ENCODE assay signal across 16 mouse cellular contexts in the genomic region with DNA sequence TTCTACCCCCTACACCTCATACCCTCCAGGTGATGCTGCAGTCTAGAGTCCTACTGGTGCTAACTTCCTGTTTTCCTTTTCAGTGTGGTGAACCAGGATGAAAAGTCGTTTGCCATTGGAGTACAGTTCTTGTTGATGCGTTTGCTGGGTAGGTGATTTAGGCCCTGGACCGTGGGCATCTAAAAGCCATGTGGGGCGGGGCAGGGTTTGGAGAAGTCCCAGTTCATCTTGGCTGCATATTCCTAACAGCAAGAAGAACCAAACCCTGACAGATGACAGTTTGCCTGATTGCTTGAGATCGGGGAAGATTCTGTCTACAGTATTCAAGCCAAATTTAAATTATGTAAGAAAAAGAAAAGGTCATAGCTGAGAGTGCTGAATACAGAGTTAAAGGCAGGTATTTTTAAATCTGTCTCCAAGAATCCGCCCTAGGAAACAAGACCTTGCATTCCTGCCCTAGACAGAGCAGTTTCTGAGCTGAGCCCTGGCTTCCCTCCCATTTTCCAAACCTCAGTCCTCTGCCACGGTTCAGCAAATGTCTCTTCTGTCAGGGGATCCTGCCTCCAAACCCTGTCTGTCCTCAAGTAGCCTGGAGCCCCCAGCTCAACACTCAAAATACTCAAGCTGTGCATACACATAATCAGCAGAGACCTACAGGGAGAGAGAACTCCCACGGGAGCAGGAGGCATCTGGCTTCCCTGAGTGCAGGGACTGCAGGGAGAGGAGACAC.
"Had no signal": no experiment of that assay in that cellular context is flagged by ENCODE, and none has a peak within 500 bp of the region (broad histone marks: within the 10 kb centered on the region; RNA-seq: fewer than 3 reads in every experiment).

No protein-coding gene starts in this region.

- H3K9ac ChIP-seq: liver, embryonic 13.5 days had no signal

- DNase-seq: kidney, adult 9 months; kidney, postnatal 14 days; kidney, postnatal 4 days; layer of hippocampus, postnatal 36 days; liver, embryonic 13.5 days; lung, adult 2 months; lung, postnatal 14 days; lung, postnatal 4 days; midbrain, embryonic 14.5 days; right cerebral cortex, postnatal 4 days; thymus, adult 2 months; thymus, postnatal 14 days; thymus, postnatal 4 days had no signal

- H3K27me3 ChIP-seq: liver, embryonic 13.5 days had no signal

- H3K4me3 ChIP-seq: left cerebral cortex, adult 2 months; liver, embryonic 13.5 days had no signal

- H3K27ac ChIP-seq: left cerebral cortex, adult 2 months; liver, embryonic 13.5 days; stomach, postnatal 0 days had no signal

- H3K4me1 ChIP-seq: liver, embryonic 13.5 days had no signal

- H3K36me3 ChIP-seq: liver, embryonic 13.5 days had no signal

- H3K4me2 ChIP-seq: liver, embryonic 13.5 days; midbrain, embryonic 11.5 days had no signal

- H3K9me3 ChIP-seq: liver, embryonic 13.5 days had no signal
